Mouse (Mus musculus) gonadal fat pad, adult 2 months (tissue): ENCODE results near the gene Cdc42ep5. TPM values are rescaled to one million over a fixed set of nuclear protein-coding genes. Genes with fewer than 3 reads are reported as not detected.
"Not testable (repeated sequence)": the region's sequence is repeated elsewhere in the genome, so short reads cannot be mapped to it uniquely, and the experiment has no call there.

ENCODE experiments used
- DNase-seq: peaks from one replicate; pipeline ENCODE4 v3.0.0-alpha.2; 2012; ENCODE audit warnings: low read depth
- polyA plus RNA-seq: library from polyadenylated mRNA; depleted of rRNA; stranded (reverse); fragments of >200 nt; gene quantifications from 2 replicates; pipeline ENCODE4 v1.2.3, GENCODE M21; 2012; rRNA removed

Gene Cdc42ep5
- 17.9 and 20.8 TPM in 2 replicates for polyA plus RNA-seq

DNA sequence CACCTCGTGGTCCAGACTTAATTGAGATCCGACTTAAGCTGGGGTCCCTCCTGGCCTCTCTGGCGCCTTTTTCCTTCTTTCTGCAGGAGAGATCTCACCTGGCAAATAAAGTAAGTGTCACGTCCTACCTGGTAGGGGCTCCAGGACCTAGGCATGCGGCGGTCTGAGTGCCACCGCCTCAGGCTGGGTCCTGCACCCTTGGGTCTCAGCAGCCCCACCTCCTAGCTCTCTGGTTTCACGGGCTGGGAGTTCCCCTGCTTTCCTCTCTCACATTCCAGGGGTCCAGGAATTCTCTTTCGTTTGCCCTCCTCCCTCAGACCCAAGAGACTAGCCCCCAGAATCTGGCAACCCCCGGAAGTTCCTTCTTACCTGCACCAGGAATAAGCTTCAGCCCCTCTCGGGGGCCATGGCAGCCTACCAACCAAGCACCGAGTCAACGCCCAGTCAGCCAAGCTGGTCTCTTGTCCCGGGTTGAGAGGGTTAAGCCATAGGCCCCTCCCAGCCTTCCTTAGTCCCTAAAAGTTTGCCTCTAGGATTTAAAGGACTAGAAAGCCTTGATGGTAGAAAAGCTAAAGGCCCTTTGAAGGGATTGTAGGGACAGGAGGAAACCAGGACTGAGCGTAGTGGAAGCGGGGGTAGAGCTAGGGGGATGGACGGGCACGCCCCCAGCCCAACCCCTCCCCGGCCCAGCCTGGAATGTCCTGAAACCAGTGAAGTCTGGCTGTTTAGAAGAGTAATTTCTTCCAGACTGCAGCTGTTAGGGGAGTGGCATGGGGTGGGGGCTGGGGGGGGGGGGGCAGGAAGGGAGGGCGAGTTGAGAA is at the start of gene Cdc42ep5:
Gene Cdc42ep5 (minus strand): TSS at position 771 of the 821 bp plus-strand sequence.
- no peak for DNase-seq

DNA sequence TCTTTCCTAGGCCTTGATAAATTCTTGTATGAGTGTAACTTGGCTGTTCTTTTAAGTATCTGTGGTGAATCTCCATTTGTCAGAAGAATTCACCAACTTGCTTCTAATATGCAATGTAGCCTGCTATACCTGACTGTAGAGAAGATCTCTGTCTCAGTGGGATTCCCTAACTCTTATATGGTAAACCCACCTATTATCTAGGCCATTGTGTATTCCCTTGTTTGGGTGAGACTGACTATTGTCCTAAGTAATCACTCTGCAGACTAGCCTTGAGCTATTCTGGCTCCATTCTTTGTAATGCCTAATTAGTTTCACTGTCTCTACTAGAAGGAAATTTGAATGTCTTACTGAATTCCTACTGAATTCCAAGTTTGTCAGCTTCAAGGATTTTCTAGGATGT is 48.8 kb upstream of the Cdc42ep5 start:
- not testable (repeated sequence) for DNase-seq

DNA sequence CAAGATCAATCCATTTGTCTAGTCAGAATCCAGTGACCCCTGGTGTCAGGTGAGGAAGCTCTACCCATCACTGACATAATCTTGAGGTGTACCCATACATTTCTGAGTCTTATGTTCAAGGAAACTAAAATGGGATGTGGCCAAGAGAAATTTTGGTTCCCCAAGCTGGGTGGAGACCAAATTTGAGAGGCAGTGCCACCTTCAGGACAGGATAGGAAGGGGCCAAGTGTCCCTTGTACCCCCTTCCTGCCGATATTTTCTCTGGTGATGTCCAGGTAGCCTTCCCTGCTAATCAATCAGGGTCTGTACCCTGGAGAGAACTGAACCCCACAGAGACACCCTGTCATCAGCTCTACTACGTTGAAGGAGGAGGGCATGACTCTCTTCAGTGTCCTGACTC is 44.0 kb upstream of the Cdc42ep5 start:
- DNase-seq, result no peak

DNA sequence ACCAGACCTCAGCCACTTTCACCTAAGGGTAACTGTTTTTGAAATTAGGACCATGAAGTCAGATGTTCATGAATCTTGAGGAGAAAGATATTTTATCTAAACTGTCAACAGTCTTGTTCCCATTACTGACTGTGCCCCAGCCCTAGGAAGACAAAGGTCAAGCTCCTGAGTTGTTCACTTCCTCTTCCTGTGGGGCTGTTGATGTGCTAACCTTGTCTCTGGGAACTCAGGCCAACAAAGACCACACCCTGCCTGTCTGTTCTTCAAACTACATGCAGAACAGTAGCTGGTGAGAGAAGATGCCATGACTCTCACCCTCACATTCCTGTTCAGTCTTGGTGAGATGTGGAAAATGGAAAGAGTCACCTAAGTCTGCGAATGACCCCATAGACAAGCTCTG is 42.5 kb upstream of the Cdc42ep5 start:
- no peak for DNase-seq

DNA sequence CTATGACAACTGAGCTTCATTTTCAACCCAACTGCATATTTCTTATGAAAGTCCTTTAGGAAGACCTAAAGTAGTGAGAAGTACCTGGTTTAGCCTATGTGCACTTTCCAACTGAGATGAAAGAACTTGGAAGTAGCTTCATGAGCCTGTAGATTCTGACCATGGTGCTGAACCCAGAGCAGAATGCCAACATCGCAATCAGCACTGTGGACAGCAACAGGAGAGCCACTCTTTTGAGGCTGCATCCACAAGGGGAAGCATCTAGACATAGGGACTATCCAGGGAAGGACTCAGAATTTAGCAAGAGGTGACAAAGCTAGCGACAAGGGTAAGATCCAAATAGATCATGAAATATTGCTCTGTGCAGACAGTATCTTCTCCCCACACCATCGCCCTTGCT is 13.8 kb upstream of the Cdc42ep5 start:
- no peak for DNase-seq

DNA sequence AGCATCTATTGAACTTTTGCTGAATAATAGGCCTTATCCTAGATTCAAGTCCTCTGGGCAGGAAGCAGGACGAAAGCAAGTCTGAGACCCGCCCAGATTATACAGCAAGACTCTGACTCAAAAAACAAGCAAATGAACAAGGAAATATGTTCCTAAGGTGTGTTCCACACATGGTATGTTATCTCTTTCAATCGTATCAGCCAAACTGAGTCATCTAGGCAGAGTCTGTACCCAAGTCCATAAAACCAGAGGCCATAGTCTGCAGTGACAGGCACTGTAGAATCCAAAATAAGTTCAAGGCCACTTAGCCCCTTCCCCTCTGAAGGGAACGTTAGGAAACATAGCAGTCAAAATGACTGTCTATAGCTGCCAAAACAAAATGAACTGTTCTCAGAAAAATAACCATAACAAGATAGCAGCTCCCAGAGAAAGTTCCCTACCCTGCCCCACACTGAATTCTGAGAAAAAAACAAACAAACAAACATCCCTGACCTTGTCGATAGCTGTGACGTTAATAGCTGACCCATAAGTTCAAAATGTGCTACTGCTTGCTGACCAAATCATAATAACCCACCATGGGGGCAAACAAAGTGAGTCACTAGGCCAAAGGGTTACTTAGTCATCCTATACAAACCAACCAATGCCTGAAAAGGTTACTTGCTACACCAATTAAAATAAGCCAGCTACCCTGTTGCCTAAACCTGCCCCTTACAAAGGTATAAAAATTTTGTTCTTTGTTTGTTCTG is 5.7 kb upstream of the Cdc42ep5 start:
- DNase-seq, result no peak

DNA sequence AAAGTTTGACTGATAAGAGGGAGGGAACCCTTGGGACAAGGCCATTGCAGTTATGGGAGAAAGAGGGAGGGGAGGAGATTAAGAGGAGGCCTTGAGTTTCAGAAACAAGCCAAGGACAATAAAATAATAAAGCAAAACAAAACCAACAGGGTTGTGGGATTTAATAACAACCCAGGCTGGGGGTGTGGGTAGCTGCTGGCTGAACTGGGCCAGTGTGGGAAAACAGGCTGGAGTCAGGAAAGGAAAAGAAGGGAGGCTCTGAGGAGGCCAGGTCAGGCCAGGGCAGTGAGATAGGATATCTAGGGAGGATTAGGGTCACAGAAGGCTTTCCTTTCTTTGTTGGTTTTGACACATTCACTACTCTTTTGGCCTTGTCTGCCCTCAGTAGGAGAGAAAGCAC is 2.4 kb upstream of the Cdc42ep5 start:
- DNase-seq, result no peak

DNA sequence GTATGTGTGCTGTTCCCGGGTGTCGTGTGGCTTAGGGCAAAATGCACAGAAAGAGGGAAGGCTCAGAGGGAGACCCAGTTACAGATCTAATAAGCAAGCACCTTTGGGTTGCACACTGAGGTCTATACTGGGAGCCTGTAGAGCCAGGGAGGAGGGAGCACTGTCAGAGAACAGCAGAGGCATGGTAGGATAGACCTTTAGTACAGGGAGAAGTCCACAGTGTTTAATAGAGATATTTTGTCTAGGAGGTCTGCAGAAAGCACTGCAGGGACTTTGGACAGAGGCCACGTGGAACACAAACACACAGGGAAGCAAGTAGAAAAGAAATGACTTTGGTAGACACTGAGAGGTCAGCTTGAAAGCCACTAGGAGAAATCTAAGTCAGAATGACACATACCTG is 626 bp upstream of the Cdc42ep5 start:
- DNase-seq, result no peak

DNA sequence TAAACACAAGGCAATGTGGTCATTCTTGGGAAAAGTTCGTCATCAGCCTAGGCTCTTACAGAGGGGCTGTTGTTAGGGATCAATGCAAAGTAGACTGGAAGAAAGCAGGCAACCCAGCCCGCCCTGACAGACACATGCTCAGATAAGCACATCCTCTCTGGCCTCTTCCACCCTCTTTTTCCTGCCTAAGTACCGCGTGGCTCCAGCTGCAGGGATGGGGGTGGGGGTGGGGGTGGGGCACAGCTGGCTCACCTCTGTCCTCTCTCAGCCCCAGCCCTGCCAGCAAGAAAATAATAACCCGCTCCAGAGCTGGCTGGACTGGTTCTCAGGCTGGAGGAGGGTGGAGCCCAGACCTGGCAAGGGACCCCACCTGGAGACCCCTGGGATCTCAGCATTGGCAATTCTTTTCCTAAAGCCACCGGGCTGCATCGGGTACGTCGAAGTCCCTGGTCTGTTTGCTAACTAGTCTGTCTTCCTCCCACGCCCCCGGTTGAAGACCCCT is 1.0 kb downstream of the Cdc42ep5 start:
- DNase-seq, result no peak

DNA sequence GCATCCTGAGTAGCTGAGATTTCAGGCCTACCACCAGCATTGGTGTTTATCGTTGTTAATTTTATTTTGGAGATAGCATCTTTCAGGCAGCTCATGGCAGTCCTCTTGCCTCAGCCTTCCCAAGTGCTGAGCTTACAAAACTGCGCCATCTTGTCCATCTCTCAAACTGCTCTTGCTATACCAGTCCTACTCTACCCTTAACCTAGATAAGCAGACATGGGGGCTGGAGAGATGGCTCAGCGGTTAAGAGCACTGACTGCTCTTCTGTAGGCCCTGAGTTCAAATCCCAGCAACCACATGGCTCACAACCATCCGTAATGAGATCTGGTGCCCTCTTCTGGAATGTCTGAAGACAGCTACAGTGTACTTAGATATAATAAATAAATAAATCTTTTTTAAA is 3.1 kb downstream of the Cdc42ep5 start:
- not testable (repeated sequence) for DNase-seq

DNA sequence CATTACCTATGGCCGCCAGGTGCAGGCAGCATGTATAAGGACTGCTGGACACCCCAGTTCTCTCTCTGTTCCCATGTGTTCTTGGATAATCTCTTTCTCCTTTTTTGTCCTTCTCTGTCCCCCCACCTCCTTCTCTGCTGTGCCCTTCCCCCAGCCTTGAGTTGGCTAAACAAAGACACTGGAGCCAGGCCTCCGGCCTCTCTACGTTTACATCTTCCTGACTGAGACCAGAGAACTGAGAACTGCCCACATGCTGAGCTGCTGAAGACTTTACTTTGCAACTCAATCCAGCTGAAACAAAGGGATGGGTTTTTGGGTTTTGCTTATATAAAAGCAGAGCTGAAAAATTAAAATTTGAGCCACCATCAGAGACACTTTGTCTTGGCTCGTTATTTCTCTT is 9.7 kb downstream of the Cdc42ep5 start:
- DNase-seq, result no peak

DNA sequence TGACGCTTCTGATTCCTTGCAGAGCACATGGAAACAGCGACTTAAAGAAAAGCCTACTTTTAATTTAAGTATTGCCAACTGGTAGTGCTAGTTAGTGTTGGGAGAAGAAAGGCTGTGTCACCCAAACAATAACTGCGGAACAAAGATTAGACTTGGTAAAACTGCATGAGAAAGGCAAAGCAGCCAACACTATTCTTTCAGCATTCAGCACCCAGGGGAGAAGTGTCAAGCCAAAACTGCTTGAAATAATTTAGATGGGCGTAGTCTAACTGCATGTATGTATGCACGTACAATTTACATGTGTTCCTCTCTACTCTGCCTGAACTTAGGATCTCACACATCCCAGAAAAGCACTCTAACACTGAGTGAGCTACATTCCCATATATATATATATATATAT is 10.3 kb downstream of the Cdc42ep5 start:
- no peak for DNase-seq

DNA sequence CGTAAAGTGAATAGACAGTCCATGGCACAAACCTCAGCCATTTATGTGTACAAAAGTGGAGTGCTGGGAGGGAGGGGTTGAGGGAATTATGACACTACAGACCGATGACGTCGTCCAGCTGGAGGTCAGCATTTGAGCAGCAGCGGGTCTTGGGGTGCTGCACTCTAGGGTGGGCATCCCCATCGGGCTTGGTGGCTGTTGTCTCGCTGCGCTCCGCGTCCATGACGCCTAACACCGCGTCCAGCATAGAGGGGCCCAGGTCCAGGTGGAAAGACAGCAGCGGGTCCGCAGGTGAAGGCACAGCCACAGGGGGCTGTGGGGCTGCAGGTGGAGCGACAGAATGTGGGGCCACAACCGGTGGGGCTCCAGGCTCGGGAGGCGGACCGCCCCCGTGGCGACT is 13.4 kb downstream of the Cdc42ep5 start:
- no peak for DNase-seq

DNA sequence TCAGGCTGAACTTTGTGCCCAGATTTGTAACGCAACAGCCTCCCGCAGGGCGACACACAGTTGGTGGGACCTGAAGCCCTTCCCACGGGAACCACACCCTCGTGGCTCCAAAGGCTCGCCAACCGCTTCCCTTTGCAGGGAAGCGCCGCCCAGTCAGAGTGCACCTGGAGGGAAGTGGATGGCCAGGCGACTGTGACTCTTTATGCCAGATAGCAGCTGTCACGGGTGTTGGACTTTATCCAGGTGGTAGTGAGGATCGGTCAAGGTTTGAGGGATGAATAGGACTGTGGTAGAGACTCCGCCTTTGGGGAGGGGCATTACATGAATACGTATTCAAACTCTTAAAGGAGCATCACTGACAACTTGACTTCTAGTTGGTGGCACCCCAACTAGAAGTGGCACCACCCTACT is 13.8 kb downstream of the Cdc42ep5 start:
- no peak for DNase-seq

DNA sequence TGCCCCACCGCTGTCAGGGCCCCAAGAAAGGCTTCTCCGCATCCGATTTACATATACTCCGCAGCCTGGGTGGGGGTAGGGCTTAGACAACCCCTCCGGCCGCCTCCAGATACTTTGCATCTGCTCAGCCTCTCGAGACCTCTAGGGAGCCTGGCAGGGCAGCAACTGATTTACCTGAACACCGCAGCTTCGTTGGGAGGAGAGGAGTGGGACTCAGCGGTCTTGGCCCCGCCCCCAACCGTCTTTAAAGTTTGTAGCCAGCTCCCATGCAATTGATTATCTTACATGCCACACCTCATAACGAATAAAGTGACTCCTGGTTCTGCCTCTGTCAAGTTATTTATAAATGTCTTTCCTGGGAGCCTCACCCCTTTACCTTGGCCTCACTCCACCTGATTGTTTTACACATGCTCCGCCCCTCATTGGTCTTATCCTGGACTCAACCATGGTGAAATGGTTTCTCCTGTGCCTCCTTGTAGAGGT is 14.6 kb downstream of the Cdc42ep5 start, which contains the start of gene Leng9:
Gene Leng9 (minus strand): TSS at position 316 of the 483 bp plus-strand sequence.
- no peak for DNase-seq

DNA sequence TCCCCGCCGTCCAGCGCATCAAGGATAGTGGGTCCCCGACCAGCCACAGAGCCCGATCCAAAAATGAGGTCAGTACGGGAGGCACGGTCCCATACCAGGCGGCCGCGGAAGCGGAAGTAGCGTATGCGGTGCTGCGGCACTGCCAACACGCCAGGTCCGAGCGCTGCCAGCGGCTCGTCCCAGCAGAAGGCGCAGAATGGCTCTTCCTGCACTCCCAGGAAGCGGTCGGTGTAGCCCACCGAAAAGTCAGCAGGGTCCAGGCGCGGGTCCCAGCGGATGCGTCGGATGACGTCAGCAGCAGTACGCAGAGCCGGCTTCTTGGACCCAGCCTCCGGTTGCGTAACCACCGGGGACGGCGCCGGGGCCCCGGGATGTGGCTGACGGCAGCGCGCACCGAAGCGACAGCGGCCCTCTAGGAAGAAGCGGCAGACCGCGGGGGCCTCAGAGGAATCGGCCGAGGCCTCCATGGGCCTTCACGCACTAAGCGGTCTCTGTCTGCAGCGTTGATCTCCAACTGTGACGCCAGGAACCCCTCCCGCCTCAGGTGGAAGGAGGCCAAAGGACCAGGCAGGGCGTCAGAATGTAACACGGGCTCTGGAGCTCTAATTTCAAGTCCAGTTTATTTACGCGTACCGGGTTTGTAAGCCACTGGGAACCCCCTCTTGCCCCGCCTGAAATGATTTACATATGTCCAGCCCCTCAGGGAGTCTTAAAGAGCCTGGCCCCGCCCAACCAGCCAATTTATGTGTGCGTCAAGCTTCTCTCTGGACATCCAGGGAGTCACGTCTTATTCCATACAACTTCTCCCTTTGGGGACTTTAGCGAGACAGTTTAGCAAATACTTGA is 15.2 kb downstream of the Cdc42ep5 start:
- DNase-seq, result no peak

DNA sequence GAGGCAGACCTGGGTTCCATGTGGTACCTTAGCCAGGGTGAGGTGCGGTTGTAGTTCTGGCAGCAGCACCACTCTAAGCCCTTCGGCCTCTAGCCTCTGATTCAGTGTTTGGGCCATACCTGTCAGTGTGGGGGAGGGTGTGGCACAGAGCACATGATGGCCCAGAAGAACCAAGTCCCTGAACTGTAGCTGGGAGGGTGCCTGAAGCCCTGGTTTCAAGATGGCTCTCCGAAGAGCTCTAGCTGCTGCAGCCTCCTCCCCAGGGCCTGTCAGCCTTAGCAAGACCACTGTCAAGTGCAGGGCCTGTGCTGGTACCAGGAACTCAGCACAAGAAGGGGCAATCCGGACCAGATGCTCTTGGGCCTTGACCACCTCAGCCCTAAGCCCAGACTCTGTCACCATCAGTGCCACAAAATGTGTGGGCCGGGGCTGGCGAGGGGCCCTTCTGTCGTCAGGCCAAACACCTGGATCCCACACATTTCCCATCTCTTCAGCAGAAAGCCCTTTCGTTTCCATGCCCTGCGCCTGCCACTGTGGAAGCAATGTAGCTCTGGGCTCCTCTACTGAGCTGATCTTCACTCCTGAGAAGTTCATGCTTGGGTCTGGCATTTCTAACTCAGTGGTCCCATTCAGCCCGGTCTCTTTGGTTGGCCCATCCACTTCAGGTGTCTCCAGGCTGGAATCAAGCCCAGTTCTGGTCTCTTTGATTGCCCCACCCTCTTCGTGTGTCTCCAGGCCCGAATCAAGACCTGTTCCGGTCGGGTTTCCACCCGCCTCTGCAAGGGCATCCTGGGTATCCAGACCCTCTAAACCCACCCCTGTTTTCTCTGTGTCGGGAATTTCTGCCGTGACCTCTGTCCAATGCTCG is 16.1 kb downstream of the Cdc42ep5 start:
- no peak for DNase-seq

DNA sequence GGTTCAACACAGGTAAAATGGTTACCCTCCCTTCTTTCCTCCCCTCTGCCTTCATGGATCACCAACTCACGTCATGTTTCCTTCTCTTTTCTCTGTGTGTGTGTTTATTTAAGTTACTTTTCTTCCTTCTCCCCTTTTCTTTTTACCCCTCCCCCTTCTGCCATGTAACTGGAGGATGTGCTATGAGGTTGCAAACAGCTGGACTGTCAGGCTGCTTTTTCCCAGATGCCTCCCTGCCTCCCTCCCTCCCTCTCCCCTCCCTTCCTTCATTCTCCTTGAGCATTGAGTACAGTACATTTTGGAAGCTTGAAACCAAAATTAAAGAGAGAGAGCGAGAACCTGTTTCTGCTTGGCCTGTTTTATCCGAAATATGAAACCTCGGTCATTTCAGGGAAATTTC is 16.8 kb downstream of the Cdc42ep5 start:
- no peak for DNase-seq

DNA sequence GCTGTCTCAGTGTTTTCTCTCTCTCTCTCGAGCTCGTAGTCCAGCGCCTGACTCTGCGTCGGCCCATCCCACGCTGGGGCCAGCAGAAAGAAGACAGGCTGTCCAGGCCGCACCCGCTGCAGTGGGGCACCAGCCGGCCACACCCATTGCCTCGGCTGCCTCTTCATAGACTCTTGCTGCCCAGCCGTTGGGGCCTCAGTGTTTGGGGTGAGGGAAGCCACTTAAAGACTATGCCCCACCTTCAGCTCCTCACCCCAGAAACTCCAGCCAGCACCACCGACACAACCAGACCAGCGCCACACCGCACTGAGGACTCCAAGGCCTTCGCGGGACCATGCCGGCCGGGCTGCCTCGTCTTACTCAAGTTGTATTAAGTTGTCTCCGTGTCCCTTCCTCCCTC is 17.3 kb downstream of the Cdc42ep5 start:
- DNase-seq, result no peak

DNA sequence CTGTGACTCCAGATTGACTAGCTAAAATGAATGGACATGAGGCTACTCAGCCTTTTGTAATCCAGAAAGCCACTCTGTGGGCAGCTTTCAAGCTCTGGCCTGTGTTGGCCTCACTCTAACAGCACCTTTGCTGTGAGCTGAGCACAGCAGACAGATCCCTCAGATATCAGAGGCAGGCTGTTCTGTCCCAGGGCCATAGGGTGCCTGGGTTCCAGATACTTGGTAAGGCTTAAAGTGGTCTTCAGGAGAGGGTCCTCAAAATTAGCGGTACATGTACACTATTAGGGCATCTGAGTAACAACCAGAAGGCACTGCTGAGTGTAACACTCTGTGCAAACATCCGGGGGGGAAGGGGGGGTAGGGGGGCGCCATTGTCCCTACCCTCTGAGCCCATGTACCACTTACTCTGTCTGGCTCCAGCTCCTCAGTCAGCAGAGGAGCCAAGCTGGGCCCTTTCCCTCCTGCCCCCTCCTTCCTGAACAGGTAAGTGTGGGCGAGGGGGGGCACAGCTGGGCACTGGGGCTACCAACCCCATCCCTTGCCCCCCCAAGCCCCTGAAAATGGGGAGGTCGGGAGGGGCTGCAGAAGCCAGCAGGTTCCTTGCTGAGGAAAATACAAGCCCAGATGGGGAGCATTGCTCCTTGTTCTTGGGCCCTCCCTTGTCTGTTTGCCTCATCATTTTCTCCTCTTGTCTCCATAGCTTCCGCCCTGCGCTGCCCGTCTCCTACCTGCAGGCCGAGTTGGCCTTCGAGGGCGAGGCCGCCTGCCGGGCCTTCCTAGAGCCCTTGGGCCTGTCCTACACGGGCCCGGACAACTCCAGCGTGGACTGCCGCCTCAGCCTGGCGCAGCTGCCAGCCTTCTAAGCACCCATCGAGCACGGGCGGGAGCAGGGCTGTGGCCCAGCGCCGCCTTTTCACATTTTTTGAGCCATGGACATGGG is 18.1 kb downstream of the Cdc42ep5 start:
- no peak for DNase-seq
